Mouse (Mus musculus) myocyte (in vitro differentiated cells): ENCODE results near the gene Dph1. TPM values are rescaled to one million over a fixed set of nuclear protein-coding genes. Genes with fewer than 3 reads are reported as not detected.

Source experiments
- H3K27me3 ChIP-seq: one replicate; pipeline ENCODE4 v1.6.1; 2011; ENCODE audit not compliant: control insufficient read depth, insufficient read depth, insufficient read length
- H3K36me3 ChIP-seq: one replicate; pipeline ENCODE4 v1.6.1; 2011; ENCODE audit not compliant: control insufficient read depth, insufficient read depth
- H3K4me2 ChIP-seq: one replicate; pipeline ENCODE4 v1.6.1; 2011; ENCODE audit warnings: low read depth, control low read depth
- H3K4me3 ChIP-seq: one replicate; pipeline ENCODE4 v1.5.1; 2011; ENCODE audit warnings: mild to moderate bottlenecking, control low read depth, moderate library complexity
- H3K79me2 ChIP-seq: one replicate; pipeline ENCODE4 v1.6.1; 2011; ENCODE audit not compliant: control insufficient read depth, insufficient read depth
- H3ac ChIP-seq: one replicate; pipeline ENCODE4 v1.6.1; 2011; ENCODE audit not compliant: control insufficient read depth, insufficient read length
- CEBPB ChIP-seq: IDR thresholded peaks from 2 replicates; pipeline ENCODE4 v1.6.1; 2011; ENCODE audit warnings: mild to moderate bottlenecking, moderate library complexity; ENCODE audit not compliant: poor library complexity, insufficient read depth, severe bottlenecking
- E2F4 ChIP-seq: IDR thresholded peaks from one replicate; pipeline ENCODE4 v1.6.1; 2011; ENCODE audit warnings: mild to moderate bottlenecking, control low read depth, moderate library complexity; ENCODE audit not compliant: insufficient read depth
- MAX ChIP-seq: IDR thresholded peaks from one replicate; pipeline ENCODE4 v1.6.1; 2011; ENCODE audit warnings: low read depth, mild to moderate bottlenecking, control low read depth
- MYOD1 ChIP-seq, 3 experiments: IDR thresholded peaks; one replicate each; pipeline ENCODE4 v1.6.1; 2011; ENCODE audit warnings: control low read depth in 2 of 3, low read depth in 2 of 3, mild to moderate bottlenecking in 2 of 3, moderate library complexity in 1 of 3; ENCODE audit not compliant: insufficient read length in 2 of 3, control insufficient read depth in 1 of 3
- MYOG ChIP-seq, 3 experiments: IDR thresholded peaks; one replicate each; pipeline ENCODE4 v1.6.1; 2011; ENCODE audit warnings: control low read depth in 2 of 3, low read depth in 2 of 3, mild to moderate bottlenecking in 2 of 3; ENCODE audit not compliant: insufficient read length in 2 of 3, control insufficient read depth in 1 of 3, insufficient read depth in 1 of 3
- POLR2A ChIP-seq: IDR thresholded peaks from one replicate; pipeline ENCODE4 v1.6.1; 2011; ENCODE audit warnings: low read depth, mild to moderate bottlenecking, control low read depth, moderate library complexity; ENCODE audit not compliant: insufficient read length
- POLR2AphosphoS2 ChIP-seq: IDR thresholded peaks from one replicate; pipeline ENCODE4 v1.6.1; 2011; ENCODE audit warnings: low read depth, control low read depth; ENCODE audit not compliant: insufficient read length
- REST ChIP-seq: IDR thresholded peaks from one replicate; pipeline ENCODE4 v1.6.1; 2011; ENCODE audit warnings: mild to moderate bottlenecking, control low read depth, moderate library complexity; ENCODE audit not compliant: insufficient read depth, insufficient read length
- SRF ChIP-seq: IDR thresholded peaks from one replicate; pipeline ENCODE4 v1.6.1; 2011; ENCODE audit warnings: low read depth; ENCODE audit not compliant: control insufficient read depth, insufficient read length
- TCF12 ChIP-seq: IDR thresholded peaks from one replicate; pipeline ENCODE4 v1.6.1; 2011; ENCODE audit warnings: mild to moderate bottlenecking, control low read depth; ENCODE audit not compliant: poor library complexity, insufficient read depth, severe bottlenecking
- TCF3 ChIP-seq: IDR thresholded peaks from one replicate; pipeline ENCODE4 v1.6.1; 2011; ENCODE audit warnings: low read depth, control low read depth; ENCODE audit not compliant: insufficient read length
- USF1 ChIP-seq: IDR thresholded peaks from one replicate; pipeline ENCODE4 v1.6.1; 2011; ENCODE audit warnings: low read depth, mild to moderate bottlenecking, control low read depth, moderate library complexity
- polyA plus RNA-seq: library from polyadenylated mRNA; unstranded; fragments of >200 nt; fragmentation: generic; extraction: Trizol; gene quantifications from one replicate; pipeline ENCODE4 v1.2.1, GENCODE M21; 2012; ENCODE audit warnings: missing spikeins

Dph1 gene
- polyA plus RNA-seq, 1 experiment = 15.8 TPM

GRCm38 (mm10) chr11:75212876-75213275, 21.8 kb upstream of the Dph1 start:
- Histone ChIP-seq H3K79me2 (no peaks in the 10 kb centered on the region), H3K27me3 (no peaks in the 10 kb centered on the region), H3K4me2 (no peak overlapping the region), H3K36me3 (no peaks in the 10 kb centered on the region), H3K4me3 (no peak overlapping the region), H3ac (no peak overlapping the region)
- TF ChIP-seq MYOG (IDR thresholded peaks at IDR 0.05; ENCODE audit: control insufficient read depth in 1 of 3, insufficient read depth in 1 of 3, insufficient read length in 2 of 3, low read depth in 2 of 3) (no peak), MYOD1 (IDR thresholded peaks at IDR 0.05; ENCODE audit: control insufficient read depth in 1 of 3, insufficient read length in 2 of 3, low read depth in 2 of 3) (no peak), POLR2AphosphoS2 (no peak), CEBPB (no peak), SRF (no peak), TCF12 (no peak)

- no peak overlapping the region for H3K4me3 ChIP-seq
- peak in 2 of 3 experiments; percentile 55 to 75 for TF ChIP-seq MYOG (IDR thresholded peaks at IDR 0.05; ENCODE audit: control insufficient read depth in 1 of 3, insufficient read depth in 1 of 3, insufficient read length in 2 of 3, low read depth in 2 of 3)
- no peak for TF ChIP-seq TCF12
- peak in 2 of 3 experiments; percentile 53 to 81 for TF ChIP-seq MYOD1 (IDR thresholded peaks at IDR 0.05; ENCODE audit: control insufficient read depth in 1 of 3, insufficient read length in 2 of 3, low read depth in 2 of 3)
- no peaks in the 10 kb centered on the region for H3K27me3 ChIP-seq
- peak overlapping the region; percentile 24 for H3K4me2 ChIP-seq
- H3K36me3 ChIP-seq = no peaks in the 10 kb centered on the region
- no peaks in the 10 kb centered on the region for H3K79me2 ChIP-seq
- H3ac ChIP-seq = no peak overlapping the region
Measured at GRCm38 (mm10) chr11:75212031-75212667, 21.1 kb upstream of the Dph1 start.

- Histone ChIP-seq H3K27me3 (no peaks in the 10 kb centered on the region), H3K79me2 (no peaks in the 10 kb centered on the region), H3K36me3 (no peaks in the 10 kb centered on the region), H3K4me3 (no peak overlapping the region), H3ac (no peak overlapping the region), H3K4me2 (no peak overlapping the region)
- no peak for TF ChIP-seq MYOG (IDR thresholded peaks at IDR 0.05; ENCODE audit: control insufficient read depth in 1 of 3, insufficient read depth in 1 of 3, insufficient read length in 2 of 3, low read depth in 2 of 3)
- no peak for TF ChIP-seq TCF12
- TF ChIP-seq E2F4 = no peak
- no peak for TF ChIP-seq REST
- no peak for TF ChIP-seq POLR2A
- TF ChIP-seq TCF3 = no peak
- TF ChIP-seq USF1 = no peak
- TF ChIP-seq SRF = no peak
- TF ChIP-seq POLR2AphosphoS2 = no peak
- TF ChIP-seq CEBPB = no peak
- TF ChIP-seq MYOD1 (IDR thresholded peaks at IDR 0.05; ENCODE audit: control insufficient read depth in 1 of 3, insufficient read length in 2 of 3, low read depth in 2 of 3) = no peak
- TF ChIP-seq MAX = no peak
Measured at GRCm38 (mm10) chr11:75210755-75211154, 19.7 kb upstream of the Dph1 start.

- Histone ChIP-seq H3K79me2 (no peaks in the 10 kb centered on the region), H3K36me3 (no peaks in the 10 kb centered on the region), H3ac (no peak overlapping the region), H3K4me2 (no peak overlapping the region), H3K27me3 (no peaks in the 10 kb centered on the region), H3K4me3 (no peak overlapping the region)
- no peak for TF ChIP-seq TCF12
- no peak for TF ChIP-seq MYOD1 (IDR thresholded peaks at IDR 0.05; ENCODE audit: control insufficient read depth in 1 of 3, insufficient read length in 2 of 3, low read depth in 2 of 3)
- no peak for TF ChIP-seq CEBPB
- TF ChIP-seq MYOG (IDR thresholded peaks at IDR 0.05; ENCODE audit: control insufficient read depth in 1 of 3, insufficient read depth in 1 of 3, insufficient read length in 2 of 3, low read depth in 2 of 3) = no peak
- TF ChIP-seq TCF3 = no peak
- no peak for TF ChIP-seq SRF
- TF ChIP-seq POLR2AphosphoS2 = no peak
Measured at GRCm38 (mm10) chr11:75210093-75210492, 19.1 kb upstream of the Dph1 start.

GRCm38 (mm10) chr11:75209363-75209762, 18.3 kb upstream of the Dph1 start:
- no peak for TF ChIP-seq POLR2AphosphoS2
- TF ChIP-seq TCF3 = no peak
- Histone ChIP-seq H3K4me3 (no peak overlapping the region), H3K79me2 (no peaks in the 10 kb centered on the region), H3K4me2 (no peak overlapping the region), H3K27me3 (no peaks in the 10 kb centered on the region), H3K36me3 (no peaks in the 10 kb centered on the region), H3ac (no peak overlapping the region)
